Mouse (Mus musculus) fibroblast of lung, adult 2 months (primary cell): ENCODE data around the gene Gdf9.
"Not testable (repeated sequence)": the region's sequence is repeated elsewhere in the genome, so short reads cannot be mapped to it uniquely, and the experiment has no call there.

Source experiments
- DNase-seq: peaks from one replicate; pipeline ENCODE4 v3.0.0-alpha.2; 2011; ENCODE audit warnings: low read depth

Gdf9 gene

GRCm38 (mm10) chr11:53430670-53431346 is at the start of gene Gdf9, which contains the start of gene Uqcrq:
Gene Gdf9, plus strand, starts transcription at chr11:53431023.
Gene Uqcrq, minus strand, starts transcription at chr11:53430831.
- peak; percentile 99 for DNase-seq

GRCm38 (mm10) chr11:53383758-53384428 is 46.9 kb upstream of the Gdf9 start:
- no peak for DNase-seq

- DNase-seq, result no peak
Observed at GRCm38 (mm10) chr11:53393856-53394255, 37.0 kb upstream of the Gdf9 start.

- DNase-seq, result no peak
Observed at GRCm38 (mm10) chr11:53403638-53404037, 27.2 kb upstream of the Gdf9 start.

GRCm38 (mm10) chr11:53411738-53412137 is 19.1 kb upstream of the Gdf9 start:
- peak; percentile 7 for DNase-seq

GRCm38 (mm10) chr11:53413871-53414270 is 17.0 kb upstream of the Gdf9 start:
- no peak for DNase-seq

GRCm38 (mm10) chr11:53418048-53418447 is 12.8 kb upstream of the Gdf9 start:
- no peak for DNase-seq

GRCm38 (mm10) chr11:53423036-53423435 is 7.8 kb upstream of the Gdf9 start, which contains the start of gene Leap2:
Gene Leap2, minus strand, starts transcription at chr11:53423170.
- no peak for DNase-seq

GRCm38 (mm10) chr11:53424826-53425225 is 6.0 kb upstream of the Gdf9 start:
- DNase-seq, result no peak

- no peak for DNase-seq
Observed at GRCm38 (mm10) chr11:53425251-53425650, 5.6 kb upstream of the Gdf9 start.

- no peak for DNase-seq
Observed at GRCm38 (mm10) chr11:53425711-53426255, 5.0 kb upstream of the Gdf9 start.

- not testable (repeated sequence) for DNase-seq
Observed at GRCm38 (mm10) chr11:53426914-53427313, 3.9 kb upstream of the Gdf9 start.

GRCm38 (mm10) chr11:53427993-53428715 is 2.7 kb upstream of the Gdf9 start:
- no peak for DNase-seq

- no peak for DNase-seq
Observed at GRCm38 (mm10) chr11:53428716-53429057, 2.1 kb upstream of the Gdf9 start.

- DNase-seq, result no peak
Observed at GRCm38 (mm10) chr11:53429182-53429581, 1.6 kb upstream of the Gdf9 start.

- no peak for DNase-seq
Observed at GRCm38 (mm10) chr11:53430300-53430669, 538 bp upstream of the Gdf9 start.

GRCm38 (mm10) chr11:53431347-53432056 is 679 bp downstream of the Gdf9 start:
- no peak for DNase-seq

GRCm38 (mm10) chr11:53433057-53433456 is 2.2 kb downstream of the Gdf9 start:
- DNase-seq, result no peak

- DNase-seq, result no peak
Observed at GRCm38 (mm10) chr11:53435504-53435903, 4.7 kb downstream of the Gdf9 start.

- DNase-seq, result no peak
Observed at GRCm38 (mm10) chr11:53436338-53436737, 5.5 kb downstream of the Gdf9 start.

- no peak for DNase-seq
Observed at GRCm38 (mm10) chr11:53441921-53442320, 11.1 kb downstream of the Gdf9 start.

- no peak for DNase-seq
Observed at GRCm38 (mm10) chr11:53443861-53444260, 13.0 kb downstream of the Gdf9 start.
